ENCODE assay signal across 11 mouse cellular contexts in genomic region chr17:72920971-72921370, GRCm38 (mm10). TPM values are rescaled to one million over a fixed set of nuclear protein-coding genes. Genes with fewer than 3 reads are reported as not detected.
DNase-seq lines count a peak whose midpoint lies in the region; ATAC-seq and TF ChIP-seq lines count a peak whose summit lies in the region.
"Had no signal": no experiment of that assay in that cellular context is flagged by ENCODE, and none has a peak within 500 bp of the region (broad histone marks: within the 10 kb centered on the region; RNA-seq: fewer than 3 reads in every experiment).

No protein-coding gene starts in this region.

- no peaks in the 10 kb centered on the region for H3K9me3 ChIP-seq in embryonic facial prominence, embryonic 14.5 days (ENCODE audit: control insufficient read depth, low read length)
- no peaks in the 10 kb centered on the region for H3K9me3 ChIP-seq in hindbrain, embryonic 11.5 days (ENCODE audit: control insufficient read depth, low read length)
- H3K9me3 ChIP-seq in midbrain, embryonic 12.5 days: no peaks in the 10 kb centered on the region

- H3K9ac ChIP-seq in embryonic facial prominence, embryonic 14.5 days (ENCODE audit: low read depth, low read length): peak overlapping the region; percentile 36; the same call in 1 of the 2 replicates
- no peak overlapping the region for H3K9ac ChIP-seq in hindbrain, embryonic 11.5 days (ENCODE audit: low read depth, low read length)
- H3K9ac ChIP-seq in midbrain, embryonic 12.5 days (replicated peaks): no peak overlapping the region

- ATAC-seq in embryonic facial prominence, embryonic 14.5 days (ENCODE audit: low read depth): no peak
- no peak for ATAC-seq in hindbrain, embryonic 11.5 days (ENCODE audit: low FRiP score)
- ATAC-seq in midbrain, embryonic 12.5 days (ENCODE audit: low FRiP score, low read depth): no peak

- peaks cover 21% of the 10 kb centered on the region for H3K4me1 ChIP-seq in kidney, adult 2 months (ENCODE audit: control insufficient read depth, insufficient read depth, low read length)
- peaks cover 21% of the 10 kb centered on the region for H3K4me1 ChIP-seq in embryonic facial prominence, embryonic 14.5 days (ENCODE audit: control insufficient read depth, insufficient read depth, low read length)
- H3K4me1 ChIP-seq in hindbrain, embryonic 11.5 days (replicated peaks; ENCODE audit: control insufficient read depth, insufficient read depth, low read length): peaks cover 8% of the 10 kb centered on the region; the same call in 1 of the 2 replicates
- peaks cover 53% of the 10 kb centered on the region for H3K4me1 ChIP-seq in midbrain, embryonic 12.5 days

- TF ChIP-seq CTCF in kidney, adult 2 months (conservative IDR thresholded peaks at IDR 0.05; ENCODE audit: insufficient read depth, insufficient read length, low read depth, low read length): no peak

- TF ChIP-seq POLR2A in kidney, adult 2 months (IDR thresholded peaks at IDR 0.05; ENCODE audit: low read depth, low read length): no peak

- WGBS in kidney, adult 2 months: 55% methylated on average over 9 of the region's 9 CpGs
- 49% methylated on average over 9 of the region's 9 CpGs for WGBS in embryonic facial prominence, embryonic 14.5 days
- WGBS in hindbrain, embryonic 11.5 days: 61% methylated on average over 9 of the region's 9 CpGs
- 64% methylated on average over 6 of the region's 9 CpGs for WGBS in midbrain, embryonic 12.5 days

- H3K4me2 ChIP-seq in embryonic facial prominence, embryonic 14.5 days (ENCODE audit: low read depth, low read length): peak overlapping the region; percentile 68
- 0 out of 2 replicates have a peak overlapping the region, but pooled peaks have one; percentile 19 for H3K4me2 ChIP-seq in hindbrain, embryonic 11.5 days (replicated peaks; ENCODE audit: low read depth, low read length)
- peak overlapping the region; percentile 46 for H3K4me2 ChIP-seq in midbrain, embryonic 12.5 days (replicated peaks)

- H3K27me3 ChIP-seq in kidney, adult 2 months (replicated peaks; ENCODE audit: control insufficient read depth, insufficient read depth, low read length): no peaks in the 10 kb centered on the region
- H3K27me3 ChIP-seq in embryonic facial prominence, embryonic 14.5 days (replicated peaks; ENCODE audit: control insufficient read depth, insufficient read depth, low read length): no peaks in the 10 kb centered on the region
- H3K27me3 ChIP-seq in hindbrain, embryonic 11.5 days (ENCODE audit: control insufficient read depth, insufficient read depth, low read length): no peaks in the 10 kb centered on the region
- H3K27me3 ChIP-seq in midbrain, embryonic 12.5 days: peaks cover 8% of the 10 kb centered on the region
- H3K27me3 ChIP-seq: CH12.LX had no signal

- H3K27ac ChIP-seq in kidney, adult 2 months (ENCODE audit: insufficient read depth, low read depth, low read length): peak overlapping the region; percentile 59
- H3K27ac ChIP-seq in embryonic facial prominence, embryonic 14.5 days (replicated peaks; ENCODE audit: low read depth, low read length): no peak overlapping the region
- H3K27ac ChIP-seq in hindbrain, embryonic 11.5 days (ENCODE audit: low read depth, low read length): no peak overlapping the region
- no peak overlapping the region for H3K27ac ChIP-seq in midbrain, embryonic 12.5 days (replicated peaks)

- DNase-seq in kidney, adult 2 months: no peak
- DNase-seq in kidney, postnatal 14 days: no peak
- no peak for DNase-seq in embryonic facial prominence, embryonic 14.5 days (ENCODE audit: low spot score)
- DNase-seq in hindbrain, embryonic 11.5 days (ENCODE audit: low spot score): no peak
- no peak for DNase-seq in thymus, adult 18-20 months
- DNase-seq in thymus, postnatal 10 days (ENCODE audit: low spot score in 2 of 2): no peak
- DNase-seq in ovary, adult 18-20 months (ENCODE audit: low spot score): no peak
- DNase-seq: layer of hippocampus, adult 9-11 months had no signal

- H3K36me3 ChIP-seq in kidney, adult 2 months (ENCODE audit: control insufficient read depth, insufficient read depth, low read length): no peaks in the 10 kb centered on the region; the same call in 1 of the 2 replicates
- H3K36me3 ChIP-seq in embryonic facial prominence, embryonic 14.5 days (ENCODE audit: control insufficient read depth, insufficient read depth, low read length): peaks cover 36% of the 10 kb centered on the region
- no peaks in the 10 kb centered on the region for H3K36me3 ChIP-seq in hindbrain, embryonic 11.5 days (ENCODE audit: control insufficient read depth, insufficient read depth, low read length)
- H3K36me3 ChIP-seq in midbrain, embryonic 12.5 days: peaks cover 29% of the 10 kb centered on the region

- H3K4me3 ChIP-seq in kidney, adult 2 months (ENCODE audit: insufficient read depth, low read depth, low read length): peak overlapping the region; percentile 29; the same call in 1 of the 2 replicates
- H3K4me3 ChIP-seq in embryonic facial prominence, embryonic 14.5 days (ENCODE audit: low read depth, low read length): 0 out of 2 replicates have a peak overlapping the region, but pooled peaks have one; percentile 19
- H3K4me3 ChIP-seq in hindbrain, embryonic 11.5 days (ENCODE audit: low read depth, low read length): peak overlapping the region; percentile 10; the same call in 1 of the 2 replicates
- peak overlapping the region; percentile 24; the same call in 1 of the 2 replicates for H3K4me3 ChIP-seq in midbrain, embryonic 12.5 days
- H3K4me3 ChIP-seq: erythroblast, embryonic 14.5 days had no signal

RNA-seq across cellular contexts. Expression of gene Lbh, which starts 2.9 kb away (rescaled TPM):
- 58.9 and 66.4 TPM in 2 replicates for polyA plus RNA-seq in kidney, adult 2 months (2012; rRNA removed)
- polyA plus RNA-seq in embryonic facial prominence, embryonic 14.5 days (2014; fragmentation: Nextera tagmentation; extraction: Ambion mirVana): 3.2 and 3.5 TPM in 2 replicates
- 7.0 and 8.6 TPM in 2 replicates for polyA plus RNA-seq in hindbrain, embryonic 11.5 days (2014; fragmentation: Nextera tagmentation; extraction: Ambion mirVana)
- 3.4 TPM in 2 replicates for polyA plus RNA-seq in midbrain, embryonic 12.5 days (2016; fragmentation: Nextera tagmentation; extraction: Ambion mirVana)
